Mouse (Mus musculus): Measurements from ENCODE around the gene Srrd.

Gene Srrd

DNA sequence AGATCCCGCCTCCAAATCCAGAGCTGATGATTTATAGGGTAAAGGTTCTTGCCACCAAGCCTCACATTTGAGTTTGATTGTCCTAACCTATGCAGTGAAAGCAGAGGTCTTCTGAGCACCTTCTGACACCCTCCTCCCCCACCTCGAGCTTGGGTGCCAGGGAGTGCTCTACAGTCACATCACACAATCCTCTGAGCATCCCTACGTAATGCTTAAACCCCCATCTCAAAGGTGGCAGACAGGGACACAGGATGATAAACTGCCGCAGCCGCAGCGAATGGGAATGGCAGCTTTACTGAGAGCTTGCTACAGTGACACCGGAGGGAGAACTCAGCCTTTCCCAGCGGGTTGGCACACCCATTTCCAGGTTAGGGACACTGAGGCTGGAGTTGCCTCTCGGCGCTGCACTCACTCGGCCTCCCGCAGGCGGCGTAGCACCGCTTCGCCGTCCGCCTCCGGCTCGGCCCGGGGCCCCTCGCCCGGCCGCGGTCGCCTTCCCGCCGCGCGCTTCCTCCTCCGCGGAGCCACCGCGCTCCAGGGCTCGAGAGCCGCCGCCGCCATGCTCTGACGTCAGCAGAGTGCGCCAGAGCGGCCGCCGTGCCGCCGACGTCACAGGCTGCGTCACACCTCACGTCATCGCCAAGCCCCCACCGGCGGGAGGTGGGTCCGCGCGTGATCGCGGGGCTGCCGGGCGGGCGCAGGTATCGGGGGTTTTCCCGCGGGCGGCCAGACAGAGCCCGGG, at the start of gene Srrd, which contains the start of gene Hps4:
TSS of gene Srrd (minus strand) at position 578 of the 742 bp plus-strand sequence.
TSS of gene Hps4 (plus strand) at position 621 of the 742 bp plus-strand sequence.
- in situ Hi-C loops (cut with MboI; ENCODE audit: low sequenced_read_pairs) = no loop called here

DNA sequence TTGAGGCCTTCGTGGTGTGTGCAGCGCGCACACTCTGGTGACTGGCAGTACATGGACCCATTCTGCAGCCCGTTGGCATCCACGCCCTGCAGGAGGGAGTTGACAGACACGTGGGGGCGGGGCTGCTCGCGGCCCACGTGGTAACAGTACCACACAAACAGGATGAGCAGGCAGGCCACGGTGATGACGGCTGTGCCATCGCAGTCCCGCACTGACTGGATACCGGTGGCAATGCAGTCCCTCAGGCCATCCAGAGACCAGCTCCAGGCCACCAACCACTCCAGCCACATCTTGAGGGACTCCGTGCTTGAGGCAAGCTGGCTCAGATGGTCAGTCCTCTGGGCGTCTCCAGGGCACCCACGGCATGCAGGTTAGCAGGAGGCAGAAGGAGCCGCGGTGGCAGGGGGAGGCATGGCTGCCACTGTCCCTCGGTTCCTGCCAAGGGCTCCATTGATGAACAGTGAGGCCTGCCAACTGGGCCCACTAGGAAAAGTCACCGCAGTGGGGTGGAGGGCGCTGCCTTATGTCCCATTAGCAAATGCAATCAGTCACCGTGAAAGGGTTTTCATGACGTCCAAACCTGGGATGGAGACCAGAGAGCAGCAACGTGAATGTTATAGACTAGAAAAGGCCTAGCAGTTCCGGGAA, 49.0 kb upstream of the Srrd start:
- in situ Hi-C loops (cut with MboI; ENCODE audit: low sequenced_read_pairs) = no loop called here

DNA sequence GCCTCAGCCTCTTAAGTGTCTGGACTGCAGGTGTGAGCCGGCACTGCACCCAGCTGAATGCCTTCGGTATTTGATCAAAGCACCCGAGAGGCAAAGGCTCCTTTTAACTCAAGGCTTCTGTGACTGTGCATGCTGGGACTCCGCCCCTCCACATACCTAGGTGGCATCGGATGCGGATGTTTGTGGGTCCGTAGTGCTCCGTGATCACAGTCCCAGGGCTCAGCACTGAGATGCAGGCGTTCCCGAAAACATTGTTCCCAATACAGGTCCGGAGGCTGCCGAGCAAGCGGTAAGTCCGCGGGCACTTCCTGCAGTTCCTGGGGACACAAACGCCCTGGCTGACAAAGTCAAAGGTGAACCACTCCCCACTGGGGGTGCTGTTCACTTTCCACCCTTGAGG, 48.2 kb upstream of the Srrd start:
- in situ Hi-C loops (cut with MboI; ENCODE audit: low sequenced_read_pairs) = no loop called here

DNA sequence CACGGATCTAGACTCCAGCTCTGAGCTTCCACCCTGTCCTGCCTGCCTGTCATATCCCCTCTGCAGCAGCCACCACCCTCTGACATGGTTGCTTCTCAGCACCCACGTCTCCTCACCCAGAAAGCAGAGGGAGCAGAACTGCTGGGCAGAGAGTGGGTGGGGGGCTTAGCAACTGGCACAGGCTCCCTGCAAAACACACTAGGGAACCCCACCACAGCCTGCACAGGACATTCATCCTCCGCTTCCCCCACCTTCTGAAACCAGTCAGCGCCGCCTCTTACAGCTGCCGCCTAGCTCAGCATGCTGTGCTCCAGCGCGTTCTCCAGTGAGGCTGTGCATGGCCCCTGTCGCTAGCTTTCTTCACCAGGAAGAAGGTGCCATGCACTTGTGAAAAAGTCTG, 46.5 kb upstream of the Srrd start:
- in situ Hi-C loops (cut with MboI; ENCODE audit: low sequenced_read_pairs) = no loop called here

DNA sequence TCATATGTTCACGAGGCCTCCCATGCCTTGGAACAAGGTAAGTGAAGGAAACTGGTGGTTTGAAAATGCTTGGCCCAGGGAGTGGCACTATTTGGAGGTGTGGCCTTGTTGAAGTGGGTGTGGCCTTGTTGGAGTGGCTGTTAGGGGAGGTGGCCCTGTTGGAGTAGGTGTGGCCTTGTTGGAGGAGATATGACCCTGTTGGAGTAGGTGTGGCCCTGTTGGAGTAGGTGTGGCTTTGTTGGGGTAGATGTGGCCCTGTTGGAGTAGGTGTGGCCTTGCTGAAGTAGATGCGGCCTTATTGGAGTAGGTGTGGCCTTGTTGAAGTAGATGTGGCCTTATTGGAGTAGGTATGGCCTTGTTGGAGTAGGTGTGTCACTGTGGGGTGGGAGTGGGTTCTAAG, 43.1 kb upstream of the Srrd start:
- in situ Hi-C loops (cut with MboI; ENCODE audit: low sequenced_read_pairs) = no loop called here

DNA sequence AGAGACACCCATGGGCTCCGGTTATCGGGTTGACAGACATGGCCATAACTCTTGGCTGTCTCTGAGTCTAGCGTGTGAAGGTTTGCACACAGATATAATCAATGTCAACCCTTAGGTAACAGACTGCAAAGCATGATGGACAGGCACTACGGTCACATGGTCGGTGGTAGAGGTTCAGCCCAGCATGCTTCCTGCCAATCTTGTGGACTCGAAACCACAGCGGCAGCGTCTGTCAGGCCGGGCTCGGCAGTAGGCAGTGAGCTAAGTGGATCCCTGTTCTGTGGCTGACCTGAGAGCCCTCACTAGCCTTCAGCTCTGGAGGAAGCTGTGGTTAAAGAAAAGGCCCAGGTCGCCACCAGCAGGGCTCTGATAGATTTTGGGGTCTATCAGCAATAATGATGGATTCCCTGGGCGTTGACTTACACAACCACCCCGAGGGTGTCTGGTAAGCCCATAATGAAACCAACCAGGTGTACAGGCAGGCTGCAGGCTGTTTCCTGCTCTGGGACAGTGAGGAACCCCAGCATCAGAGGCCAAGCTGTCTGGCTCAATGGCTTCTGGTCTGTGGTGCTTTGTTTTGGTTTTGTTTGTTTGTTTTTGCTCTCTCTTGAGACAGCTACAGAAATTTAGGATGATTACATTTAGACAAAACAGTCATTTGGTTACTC, 42.1 kb upstream of the Srrd start:
- in situ Hi-C loops (cut with MboI; ENCODE audit: low sequenced_read_pairs) = no loop called here

DNA sequence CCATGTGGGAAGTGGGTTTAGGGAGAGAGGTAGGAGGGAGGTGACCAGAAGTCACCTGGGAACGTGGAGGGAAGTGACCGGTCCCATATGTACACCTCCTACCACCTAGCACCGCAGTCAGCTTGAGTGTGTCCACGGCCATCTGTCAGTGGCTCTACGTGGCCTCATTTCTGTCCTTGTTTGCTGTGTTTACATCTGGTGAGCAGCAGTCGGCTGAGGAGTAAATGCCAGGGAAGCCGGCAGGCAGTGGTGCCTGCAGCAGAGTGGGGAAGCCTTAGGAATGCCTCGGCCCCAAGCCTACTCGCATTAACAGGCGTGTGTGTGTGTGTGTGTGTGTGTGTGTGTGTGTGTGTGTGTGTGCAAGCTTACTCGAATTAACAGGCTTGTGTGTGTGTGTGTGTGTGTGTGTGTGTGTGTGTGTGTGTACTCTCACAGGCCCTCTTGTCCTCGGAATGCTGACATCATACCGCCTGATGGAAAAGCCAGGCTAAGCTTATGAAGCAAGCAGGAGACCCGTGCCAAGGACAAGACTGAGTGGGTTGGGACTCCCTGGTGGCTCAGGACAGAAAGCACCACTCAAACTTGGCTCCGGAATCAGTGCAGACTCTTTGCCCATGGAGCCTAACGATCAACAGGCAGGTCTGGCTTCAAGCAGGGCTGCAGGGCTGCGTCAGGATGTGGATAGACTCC, 39.9 kb upstream of the Srrd start:
- in situ Hi-C loops (cut with MboI; ENCODE audit: low sequenced_read_pairs) = no loop called here

DNA sequence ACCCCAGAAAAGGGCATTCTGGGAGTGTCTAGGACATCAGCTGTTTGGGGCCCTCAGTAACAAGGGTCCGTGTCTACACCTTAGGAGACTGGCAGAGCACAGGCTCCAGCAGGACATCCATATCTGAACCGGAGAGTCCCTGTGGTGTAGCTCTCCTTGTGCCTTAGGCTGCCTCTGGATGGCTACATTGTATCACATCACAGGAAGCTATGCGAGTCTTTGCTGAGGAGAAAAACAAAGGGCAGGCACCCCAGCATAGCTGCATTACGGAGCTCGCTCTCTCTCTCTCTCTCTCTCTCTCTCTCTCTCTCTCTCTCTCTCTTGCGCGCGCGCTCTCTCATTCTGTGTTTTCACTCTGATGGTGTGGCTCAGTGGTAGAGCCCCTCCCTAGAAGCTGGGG, 39.2 kb upstream of the Srrd start:
- in situ Hi-C loops (cut with MboI; ENCODE audit: low sequenced_read_pairs) = no loop called here

DNA sequence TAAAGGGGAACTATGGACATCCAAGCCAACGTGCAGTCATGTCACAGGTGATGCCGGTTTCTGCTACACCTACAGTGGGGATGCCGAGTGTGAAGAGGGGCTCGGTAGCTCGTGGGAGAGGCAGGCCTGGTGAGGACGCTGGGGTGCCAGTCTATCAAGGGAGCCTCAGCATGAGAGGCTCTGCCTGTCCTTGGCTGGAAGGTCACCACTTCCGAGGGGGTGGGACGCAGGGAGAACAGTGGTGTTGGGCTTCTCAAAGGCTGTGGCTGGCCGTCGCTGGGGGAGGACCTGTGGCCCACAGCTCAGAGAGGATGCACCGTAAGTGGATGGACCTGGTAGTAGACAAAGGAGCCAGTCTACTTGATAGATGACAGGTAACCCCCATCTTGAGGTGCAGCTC, 38.3 kb upstream of the Srrd start:
- in situ Hi-C loops (cut with MboI; ENCODE audit: low sequenced_read_pairs) = no loop called here

DNA sequence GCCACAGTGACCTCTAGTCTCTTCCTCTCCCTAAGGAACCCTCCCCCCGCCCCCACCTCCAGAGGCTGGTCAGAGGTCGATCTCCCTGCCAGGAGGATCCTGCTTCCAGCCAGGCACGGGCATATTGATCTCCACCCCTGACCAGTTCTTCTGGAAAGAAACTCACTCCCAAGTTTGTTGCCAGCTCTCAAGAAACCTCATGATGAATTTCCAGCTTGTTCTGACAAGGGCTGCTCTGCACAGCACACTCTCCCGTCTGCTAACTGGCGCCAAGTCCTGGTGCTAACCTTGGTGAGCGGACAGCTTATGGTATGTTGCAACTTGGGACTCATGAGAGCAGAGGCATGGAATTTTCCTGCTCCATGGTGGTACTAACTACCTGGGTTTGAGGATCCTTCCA, 35.9 kb upstream of the Srrd start:
- in situ Hi-C loops (cut with MboI; ENCODE audit: low sequenced_read_pairs) = no loop called here

DNA sequence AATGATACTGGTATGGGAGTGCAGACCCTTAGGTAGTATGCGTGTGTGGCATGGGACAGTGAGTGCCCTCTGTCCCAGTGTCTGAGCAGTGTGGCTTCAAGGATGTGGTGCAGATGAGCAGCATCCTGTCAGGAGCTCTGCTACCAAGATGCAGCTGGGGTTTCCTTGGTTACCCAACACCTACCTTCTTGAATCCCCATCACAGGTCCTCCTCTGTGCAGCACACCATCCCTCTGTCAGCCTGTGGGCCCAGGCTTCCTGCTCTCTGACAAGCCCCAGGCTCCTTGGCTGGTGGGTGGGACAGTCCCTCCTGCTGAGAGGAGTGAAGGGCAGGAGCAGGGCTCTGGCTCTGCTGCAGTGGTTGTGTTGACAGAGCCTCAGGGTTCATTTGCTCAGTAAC, 34.5 kb upstream of the Srrd start:
- in situ Hi-C loops (cut with MboI; ENCODE audit: low sequenced_read_pairs) = no loop called here

DNA sequence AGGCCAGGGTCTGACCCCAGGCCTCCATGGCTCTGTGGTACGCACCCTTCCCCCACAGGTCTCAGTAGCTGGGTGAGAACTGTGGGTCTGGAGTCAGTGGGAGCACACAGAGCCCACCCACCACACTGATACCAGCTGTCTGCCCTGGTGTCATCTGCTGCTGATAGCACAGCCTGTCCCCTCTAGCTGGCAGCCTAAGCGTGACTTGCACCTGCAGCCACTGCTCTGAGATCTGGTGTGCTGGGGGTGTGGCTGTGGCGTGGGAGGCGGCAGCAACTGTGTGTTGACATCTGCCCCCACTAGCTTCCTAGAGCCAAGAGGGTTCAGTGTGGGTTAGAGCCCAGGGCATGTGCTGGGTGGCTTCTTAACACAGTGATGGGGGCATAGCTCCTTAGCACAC, 33.3 kb upstream of the Srrd start:
- in situ Hi-C loops (cut with MboI; ENCODE audit: low sequenced_read_pairs) = no loop called here

DNA sequence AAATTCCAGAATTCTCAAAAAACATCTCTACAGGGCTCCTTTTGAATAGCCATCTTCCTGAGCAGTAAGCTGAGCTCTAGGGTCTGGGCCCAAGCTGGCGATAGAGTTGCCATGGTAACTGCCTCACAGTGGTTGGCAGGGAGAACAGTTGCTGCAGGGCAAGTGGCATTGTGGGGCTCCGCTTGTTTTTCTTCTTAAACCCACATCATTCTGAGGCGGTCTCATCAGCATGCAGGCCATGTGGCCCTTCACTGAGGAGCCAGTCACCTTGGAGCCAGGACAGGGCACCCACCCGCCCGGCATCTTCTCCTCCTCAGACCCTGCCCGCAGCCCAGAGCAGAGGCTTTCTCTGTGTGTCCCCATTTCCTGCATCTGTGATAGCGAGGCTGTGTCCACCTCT, 29.1 kb upstream of the Srrd start:
- in situ Hi-C loops (cut with MboI; ENCODE audit: low sequenced_read_pairs) = no loop called here

DNA sequence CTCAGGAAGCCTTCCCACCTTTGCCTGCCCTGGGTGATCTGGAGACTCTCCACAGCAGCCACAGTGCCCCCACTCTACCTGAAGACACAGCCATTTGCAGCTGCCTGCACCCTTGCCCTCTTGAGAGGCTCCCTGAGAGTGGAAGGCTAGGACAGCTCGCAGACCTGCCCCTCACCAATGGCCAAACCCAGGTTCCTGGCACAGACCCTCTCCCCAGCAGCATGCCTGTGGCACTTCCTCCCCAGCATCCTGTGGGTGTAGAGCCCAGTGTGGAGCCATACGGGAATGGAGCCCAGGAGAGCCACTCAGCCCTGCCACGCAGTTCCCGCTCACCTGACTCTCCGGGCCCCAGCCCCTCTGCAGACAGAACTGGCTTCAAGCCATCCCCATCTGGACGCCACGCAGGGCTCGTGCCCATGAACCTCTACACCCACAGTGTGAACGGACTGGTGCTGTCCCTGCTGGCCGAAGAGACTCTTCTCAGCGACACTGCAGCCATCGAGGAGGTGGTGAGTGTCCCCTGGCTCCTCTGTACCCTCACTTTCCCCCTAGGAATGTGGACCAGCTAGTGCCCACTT, 27.5 kb upstream of the Srrd start:
- in situ Hi-C loops (cut with MboI; ENCODE audit: low sequenced_read_pairs) = no loop called here

DNA sequence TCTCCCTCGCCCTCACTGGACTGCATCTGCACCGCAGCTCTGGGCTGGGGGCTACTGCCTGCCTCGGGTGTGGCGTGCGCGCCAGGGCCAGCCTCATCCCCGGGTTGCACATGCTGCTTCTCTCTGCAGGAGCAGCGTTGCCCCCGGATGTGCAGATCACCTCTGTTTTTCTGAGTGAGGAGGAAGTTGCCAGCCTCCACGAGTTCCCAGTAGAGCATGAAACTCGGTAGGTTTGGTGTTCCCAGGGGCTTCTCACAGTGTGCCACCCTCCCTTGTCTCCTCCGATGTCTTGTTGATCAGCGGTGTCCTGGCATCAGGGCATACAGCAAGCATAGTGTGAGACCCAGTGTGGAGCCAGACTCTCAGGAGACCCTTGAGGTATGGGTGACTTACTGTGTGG, 26.5 kb upstream of the Srrd start:
- in situ Hi-C loops (cut with MboI; ENCODE audit: low sequenced_read_pairs) = no loop called here

DNA sequence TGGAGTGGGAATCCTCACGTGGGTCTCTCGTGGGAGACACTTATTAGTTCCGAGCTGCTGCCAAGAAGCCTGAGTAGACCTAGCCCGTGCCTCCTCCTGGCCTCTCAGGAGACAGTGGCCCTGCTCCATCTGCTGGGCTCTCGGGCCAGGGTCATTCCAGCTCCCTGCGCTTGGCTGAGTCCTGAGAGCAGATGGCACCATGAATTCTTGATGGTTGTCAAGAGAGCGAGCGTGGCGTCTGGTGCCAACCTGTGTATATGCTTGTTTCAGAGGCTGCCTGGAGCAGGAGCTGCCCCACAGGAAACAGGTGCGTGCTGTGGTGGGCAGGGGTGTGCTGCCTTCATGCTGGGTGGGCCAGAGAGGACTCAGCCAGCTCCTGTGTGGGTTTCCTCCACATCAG, 25.8 kb upstream of the Srrd start:
- in situ Hi-C loops (cut with MboI; ENCODE audit: low sequenced_read_pairs) = no loop called here

DNA sequence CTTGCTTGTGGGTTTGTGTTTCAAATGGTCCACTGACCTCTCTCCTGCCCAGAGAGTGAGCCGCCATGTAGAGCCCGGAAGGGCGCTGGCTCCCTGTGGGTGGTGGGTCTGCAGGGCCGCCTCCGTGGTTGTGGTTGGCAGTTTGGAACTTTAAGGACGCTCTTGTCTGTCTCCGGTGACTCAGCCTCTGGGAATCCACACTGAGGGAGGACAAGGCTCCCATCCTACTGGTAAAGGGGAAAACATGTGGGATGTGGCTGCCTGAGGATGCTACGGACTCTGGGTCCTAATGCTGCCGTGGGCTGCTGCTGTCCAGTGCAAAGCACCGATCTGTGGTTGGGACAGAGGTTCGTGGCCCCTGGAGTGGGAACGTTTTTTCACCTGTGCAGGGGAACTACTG, 25.1 kb upstream of the Srrd start:
- in situ Hi-C loops (cut with MboI; ENCODE audit: low sequenced_read_pairs) = no loop called here

DNA sequence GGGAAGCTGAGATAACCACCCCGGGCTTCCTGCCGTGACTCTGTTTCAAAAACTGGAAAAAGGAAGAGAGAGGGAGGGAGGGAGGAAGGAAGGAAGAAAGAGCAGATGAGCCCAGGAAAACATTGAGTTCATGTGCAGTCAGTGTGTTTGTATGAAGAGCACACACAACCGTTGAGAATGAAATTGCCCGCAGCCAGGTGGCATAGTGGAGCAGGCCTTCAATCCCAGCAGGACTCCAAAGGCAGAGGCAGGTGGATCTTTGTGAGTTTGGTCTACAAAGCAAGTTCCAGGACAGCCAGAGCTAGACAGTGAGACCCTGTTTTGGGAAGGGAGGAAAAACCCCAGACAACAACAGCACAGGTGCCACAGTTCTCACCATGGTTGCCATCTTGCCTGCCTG, 24.5 kb upstream of the Srrd start:
- in situ Hi-C loops (cut with MboI; ENCODE audit: low sequenced_read_pairs) = no loop called here

DNA sequence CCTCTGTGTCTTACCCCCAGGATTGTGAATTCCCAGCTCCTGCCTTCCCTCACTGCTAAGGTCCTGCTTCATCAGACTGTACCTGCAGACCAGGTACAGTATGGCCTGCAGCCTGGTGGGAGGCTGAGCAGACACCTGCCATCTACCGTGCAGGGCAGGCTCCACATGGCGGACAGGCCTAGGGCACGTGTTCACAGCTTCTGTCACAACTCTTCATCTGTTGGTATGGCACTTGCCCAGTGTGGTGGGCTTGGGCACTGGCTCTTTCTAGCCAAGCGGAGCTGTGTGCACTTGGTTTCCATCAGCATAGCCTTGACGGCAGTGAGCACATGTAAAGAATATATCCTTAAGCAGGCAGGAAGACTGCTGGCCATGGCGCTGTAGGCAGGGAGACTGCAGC, 24.0 kb upstream of the Srrd start:
- in situ Hi-C loops (cut with MboI; ENCODE audit: low sequenced_read_pairs) = no loop called here

DNA sequence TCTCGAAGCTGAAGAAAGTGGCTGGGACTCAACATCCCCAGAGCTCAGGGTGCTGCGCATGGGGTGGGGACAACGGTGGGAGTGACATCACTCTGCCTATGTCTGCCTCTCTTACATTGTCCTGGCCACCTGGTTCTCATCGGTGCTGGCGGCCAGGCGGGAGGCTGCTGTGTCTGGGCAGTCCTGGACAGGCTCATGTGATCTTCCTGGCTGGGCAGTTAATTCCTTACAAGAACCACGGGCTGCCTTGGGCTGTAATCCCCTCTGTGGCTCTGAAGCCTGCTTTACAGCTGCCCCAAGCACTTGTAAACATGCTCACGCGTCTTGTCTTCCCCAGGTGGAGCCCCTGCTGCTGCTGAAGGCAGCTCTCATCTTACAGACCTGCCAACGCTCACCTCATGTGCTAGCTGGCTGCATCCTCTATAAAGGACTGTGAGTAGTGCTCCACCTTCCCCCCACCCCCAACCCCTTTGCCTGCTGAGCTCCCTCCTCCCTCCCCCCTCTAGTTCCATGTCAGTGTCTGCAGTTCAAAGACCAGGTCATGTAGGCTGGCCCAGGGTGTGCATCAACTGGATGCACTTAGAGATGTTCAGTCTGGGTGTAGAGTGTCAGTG, 21.5 kb upstream of the Srrd start:
- in situ Hi-C loops (cut with MboI; ENCODE audit: low sequenced_read_pairs) = no loop called here

DNA sequence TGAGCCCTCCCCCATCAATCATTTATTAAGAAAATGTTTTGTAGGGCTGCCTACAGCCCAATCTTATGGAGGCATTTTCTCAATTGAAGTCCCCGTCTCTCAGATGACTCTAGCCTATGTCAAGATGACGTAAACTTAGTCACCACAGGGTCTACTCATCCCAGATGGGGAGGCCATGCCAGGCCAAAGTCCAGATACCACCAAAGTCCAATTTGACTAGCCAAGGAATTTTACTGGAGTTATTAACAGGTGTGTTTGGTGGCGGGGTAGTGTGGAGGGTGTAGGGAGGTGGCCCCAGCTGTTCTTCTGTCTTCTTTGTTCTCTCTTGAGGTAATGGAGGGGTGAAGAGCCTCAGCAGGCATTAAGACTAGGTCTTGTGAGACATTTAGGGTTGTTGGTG, 17.2 kb upstream of the Srrd start:
- in situ Hi-C loops (cut with MboI; ENCODE audit: low sequenced_read_pairs) = no loop called here

Data from CH12F3 (cell line).